Mouse (Mus musculus): ENCODE measurements around the gene Angptl4.
"Not testable (repeated sequence)": the region's sequence is repeated elsewhere in the genome, so short reads cannot be mapped to it uniquely, and the experiment has no call there.

Angptl4 gene

GRCm38 (mm10) chr17:33781124-33781977 lies at the start of gene Angptl4:
TSS of gene Angptl4 (minus strand) at chr17:33781830.
- peak; percentile 86 for DNase-seq

GRCm38 (mm10) chr17:33829561-33829960 lies 47.9 kb upstream of the Angptl4 start:
- no peak for DNase-seq

GRCm38 (mm10) chr17:33828892-33829291 lies 47.3 kb upstream of the Angptl4 start:
- DNase-seq: no peak

GRCm38 (mm10) chr17:33826850-33827249 lies 45.2 kb upstream of the Angptl4 start:
- peak; percentile 85 for DNase-seq

- no peak for DNase-seq
Observed at GRCm38 (mm10) chr17:33825462-33825861, 43.8 kb upstream of the Angptl4 start.

GRCm38 (mm10) chr17:33824997-33825330 lies 43.3 kb upstream of the Angptl4 start:
- not testable (repeated sequence) for DNase-seq

- DNase-seq: peak; percentile 98
Observed at GRCm38 (mm10) chr17:33824084-33824996, 42.7 kb upstream of the Angptl4 start, which contains the start of the genes Rps28 and Ndufa7. TSS of gene Rps28 (minus strand) at chr17:33824562. TSS of gene Ndufa7 (plus strand) at chr17:33824572.

GRCm38 (mm10) chr17:33823171-33823570 lies 41.5 kb upstream of the Angptl4 start:
- DNase-seq: not testable (repeated sequence)

GRCm38 (mm10) chr17:33822436-33822959 lies 40.9 kb upstream of the Angptl4 start:
- DNase-seq: no peak

- DNase-seq: no peak
Observed at GRCm38 (mm10) chr17:33817969-33818643, 36.5 kb upstream of the Angptl4 start.

GRCm38 (mm10) chr17:33817184-33817968 lies 35.7 kb upstream of the Angptl4 start:
- DNase-seq: peak; percentile 98

GRCm38 (mm10) chr17:33816612-33817011 lies 35.0 kb upstream of the Angptl4 start:
- DNase-seq: no peak

- no peak for DNase-seq
Observed at GRCm38 (mm10) chr17:33815399-33815798, 33.8 kb upstream of the Angptl4 start.

GRCm38 (mm10) chr17:33812990-33813389 lies 31.4 kb upstream of the Angptl4 start:
- no peak for DNase-seq

- no peak for DNase-seq
Observed at GRCm38 (mm10) chr17:33812475-33812874, 30.8 kb upstream of the Angptl4 start.

GRCm38 (mm10) chr17:33811142-33811516 lies 29.5 kb upstream of the Angptl4 start:
- DNase-seq: no peak

- peak; percentile 97 for DNase-seq
Observed at GRCm38 (mm10) chr17:33810334-33811141, 28.9 kb upstream of the Angptl4 start, which contains the start of gene Kank3. TSS of gene Kank3 (plus strand) at chr17:33810519.

GRCm38 (mm10) chr17:33808192-33808591 lies 26.6 kb upstream of the Angptl4 start:
- DNase-seq: no peak

GRCm38 (mm10) chr17:33807181-33807888 lies 25.7 kb upstream of the Angptl4 start:
- DNase-seq: no peak

GRCm38 (mm10) chr17:33804745-33805144 lies 23.1 kb upstream of the Angptl4 start:
- DNase-seq: no peak

Data from retina, postnatal 1 day (tissue).